Mouse (Mus musculus) ES-Bruce4 (cell line): ENCODE measurements around the gene Mcpt9.

ENCODE experiments used
- CTCF ChIP-seq: IDR thresholded peaks from one replicate; pipeline ENCODE4 v1.8.1; 2011; ENCODE audit warnings: low read depth, low read length
- POLR2A ChIP-seq: IDR thresholded peaks from one replicate; pipeline ENCODE4 v1.8.1; 2011; ENCODE audit warnings: low read length; ENCODE audit not compliant: insufficient read depth

GRCm38 (mm10) chr14:56057722-56058121 lies 27.4 kb upstream of the Mcpt9 start:
- TF ChIP-seq CTCF (no peak), POLR2A (no peak)
